Mouse (Mus musculus) hindlimb bud, embryonic 11.5 days (tissue): Measurements from ENCODE around the gene Pars2.

Experiments used
- DNase-seq: peaks from one replicate; pipeline ENCODE4 v3.0.0-alpha.2; 2012; ENCODE audit warnings: low read depth, low spot score; ENCODE audit errors: extremely low spot score

Pars2 gene

DNA sequence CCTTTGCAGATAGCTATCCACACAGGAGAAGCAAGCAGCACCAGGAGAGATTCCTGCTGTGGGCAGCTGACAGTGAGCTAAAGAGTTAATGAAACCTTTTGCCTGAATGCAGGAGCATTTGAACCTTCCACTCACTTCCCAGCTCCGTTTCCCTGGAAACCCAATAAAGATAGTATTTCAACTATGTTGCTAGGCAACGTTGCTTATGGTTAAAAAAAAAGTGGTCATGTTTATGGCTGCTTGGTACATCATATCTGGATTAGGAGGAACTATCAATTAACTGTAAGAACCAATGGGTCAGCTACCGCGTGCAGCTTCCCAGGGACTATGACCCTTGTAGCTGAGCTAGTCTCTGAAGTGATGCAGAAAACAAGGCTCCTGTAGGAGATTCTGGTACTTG lies 49.9 kb downstream of the Pars2 start:
- DNase-seq, result no peak

GRCm38 (mm10) chr4:106703956-106704355 lies 53.1 kb downstream of the Pars2 start:
- no peak for DNase-seq

- no peak for DNase-seq
Measured at GRCm38 (mm10) chr4:106704416-106704815, 53.5 kb downstream of the Pars2 start.
